Mouse (Mus musculus) lung, adult 2 months (tissue): ENCODE data around the gene Gcn1l1.

Source experiments
- CTCF ChIP-seq: fragments of 200-500 bp; IDR thresholded peaks from 2 replicates; pipeline ENCODE4 v1.5.1; 2011; ENCODE audit warnings: mild to moderate bottlenecking, low read length, control low read depth; ENCODE audit not compliant: insufficient read depth
- POLR2A ChIP-seq: fragments of 200-500 bp; IDR thresholded peaks from 2 replicates; pipeline ENCODE4 v1.6.1; 2011; ENCODE audit warnings: low read depth, mild to moderate bottlenecking, control low read depth, low read length, borderline replicate concordance; ENCODE audit errors: extremely low read depth

DNA sequence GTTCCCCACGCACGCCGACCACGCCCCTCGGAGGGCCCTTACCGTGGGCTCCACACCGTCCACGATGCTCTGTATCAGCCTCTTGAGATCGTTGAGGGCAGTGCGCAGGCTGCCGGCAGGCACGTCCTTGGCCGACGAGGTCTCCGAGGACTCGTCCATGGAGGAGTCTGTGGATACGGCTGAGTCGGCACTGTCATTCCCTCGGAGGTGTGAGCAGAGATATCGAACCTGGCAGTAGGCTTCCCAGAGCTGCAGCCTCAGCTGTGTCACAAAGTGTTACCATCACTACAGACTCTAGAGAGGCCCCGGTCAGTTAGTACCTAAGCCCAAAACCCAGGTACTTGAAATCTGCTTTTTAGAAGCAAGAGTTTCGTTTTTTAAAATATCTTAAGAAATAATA, 97.6 kb downstream of the Gcn1l1 start:
- no peak for TF ChIP-seq POLR2A
- no peak for TF ChIP-seq CTCF
